Mouse (Mus musculus) kidney, postnatal 0 days (tissue): ENCODE measurements around the gene 4933428G20Rik. TPM values are rescaled to one million over a fixed set of nuclear protein-coding genes. Genes with fewer than 3 reads are reported as not detected.
A peak's percentile ranks its signal among the peaks of the same experiment; 100 is the strongest.

Experiments
- ATAC-seq: fragments of 200-750 bp; cut with Nextera tagmentation; replicated peaks from 2 replicates; pipeline ENCODE4 v1.8.0; 2017; ENCODE audit warnings: low read depth, moderate number of reproducible peaks, moderate TSS enrichment, moderate library complexity; ENCODE audit not compliant: low FRiP score
- DNase-seq: peaks from one replicate; pipeline ENCODE4 v3.0.0-alpha.2; 2016; ENCODE audit warnings: low spot score
- H3K27ac ChIP-seq: fragments of 300-500 bp; sonication (generic); 2 replicates; pipeline ENCODE4 v1.5.1; 2014; ENCODE audit warnings: mild to moderate bottlenecking
- H3K27me3 ChIP-seq: fragments of 300-500 bp; sonication (generic); 2 replicates; pipeline ENCODE4 v1.6.1; 2014; ENCODE audit warnings: low read length, mixed read lengths; ENCODE audit not compliant: insufficient read depth
- H3K36me3 ChIP-seq: fragments of 300-500 bp; sonication (generic); 2 replicates; pipeline ENCODE4 v1.6.1; 2014; ENCODE audit warnings: low read length, mixed read lengths; ENCODE audit not compliant: insufficient read depth
- H3K4me1 ChIP-seq: fragments of 300-500 bp; sonication (generic); replicated peaks from 2 replicates; pipeline ENCODE4 v1.6.1; 2014; ENCODE audit warnings: antibody characterized with exemption, low read length, mixed read lengths; ENCODE audit not compliant: insufficient read depth
- H3K4me2 ChIP-seq: fragments of 300-500 bp; sonication (generic); 2 replicates; pipeline ENCODE4 v1.6.1; 2014; ENCODE audit warnings: mild to moderate bottlenecking, low read length, moderate library complexity, mixed read lengths
- H3K4me3 ChIP-seq: fragments of 300-500 bp; sonication (generic); replicated peaks from 2 replicates; pipeline ENCODE4 v1.5.1; 2014; ENCODE audit warnings: low read depth, low read length
- H3K9ac ChIP-seq: fragments of 300-500 bp; sonication (generic); 2 replicates; pipeline ENCODE4 v1.6.1; 2014; ENCODE audit warnings: low read depth, low read length
- H3K9me3 ChIP-seq: fragments of 300-500 bp; sonication (generic); replicated peaks from 2 replicates; pipeline ENCODE4 v1.6.1; 2016; ENCODE audit warnings: low read length, inconsistent platforms, mixed read lengths
- CTCF ChIP-seq: IDR thresholded peaks from 2 replicates; pipeline ENCODE4 v1.5.1; 2016; ENCODE audit warnings: antibody characterized with exemption, low read depth, mild to moderate bottlenecking, moderate library complexity
- WGBS: fragments of 180-500 bp; shearing (Covaris S2); extraction: QIAGEN DNeasy Blood & Tissue Kit; methylation state at CpG from one replicate; pipeline ENCODE4 v1.1.7; 2014; 5-methylcytosine and 5-hydroxymethylcytosine counted together
- polyA plus RNA-seq: library from polyadenylated mRNA; unstranded; fragments of >200 nt; fragmentation: Nextera tagmentation; extraction: Ambion mirVana; gene quantifications from 2 replicates; pipeline ENCODE4 v1.2.1, GENCODE M21; 2015

4933428G20Rik gene
- polyA plus RNA-seq, 1 experiment from 2014 or later: 0.08 TPM

DNA sequence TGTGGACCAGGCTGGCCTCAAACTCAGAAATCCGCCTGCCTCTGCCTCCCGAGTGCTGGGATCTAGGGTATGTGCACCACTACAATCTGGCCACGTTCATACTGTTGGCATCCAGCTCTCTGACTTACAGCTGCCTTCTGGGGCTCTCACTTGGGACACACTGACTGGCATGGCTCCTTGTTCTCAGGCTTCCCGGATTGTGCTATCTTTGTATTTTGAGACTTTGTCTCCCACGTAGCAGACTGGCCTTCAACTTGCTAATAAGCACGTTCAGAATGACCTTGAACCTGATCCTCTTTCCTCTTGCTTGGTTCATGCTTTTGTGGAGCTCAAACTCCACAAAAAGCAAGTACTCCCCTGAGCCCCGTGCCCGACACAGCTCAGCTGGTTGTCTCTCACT lies 14.5 kb downstream of the 4933428G20Rik start:
- no peak for TF ChIP-seq CTCF
- 43% methylated on average over 8 of the region's 8 CpGs for WGBS
- Histone ChIP-seq H3K9me3 (no peaks in the 10 kb centered on the region), H3K9ac (no peak overlapping the region), H3K36me3 (0 out of 2 replicates have a peak, but pooled peaks cover 9% of the 10 kb centered on the region), H3K4me3 (no peak overlapping the region), H3K4me1 (peaks cover 5% of the 10 kb centered on the region; the same call in 1 of the 2 replicates), H3K4me2 (no peak overlapping the region), H3K27ac (no peak overlapping the region), H3K27me3 (no peaks in the 10 kb centered on the region)
- DNase-seq (peak; percentile 75), ATAC-seq (no peak)

DNA sequence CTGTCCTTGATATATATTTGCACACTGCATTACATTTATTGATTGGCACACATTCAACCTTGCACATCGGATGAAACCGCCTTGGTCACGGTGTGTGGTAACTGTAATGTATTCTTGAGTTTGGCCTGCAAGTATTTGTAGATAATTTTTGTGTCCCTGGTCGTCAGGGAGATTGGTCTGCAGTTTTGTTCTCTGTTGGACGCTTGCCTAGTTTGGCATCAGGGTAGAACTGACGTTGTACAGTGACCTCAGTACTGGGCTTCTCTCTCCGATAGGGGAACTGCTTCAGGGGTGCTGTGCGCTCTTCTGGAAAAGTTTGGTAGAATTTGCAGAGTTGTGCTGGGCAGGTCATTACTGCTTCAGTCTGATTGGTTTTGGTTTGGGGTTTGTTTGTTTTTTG lies 20.3 kb downstream of the 4933428G20Rik start:
- Histone ChIP-seq H3K27ac (no peak overlapping the region), H3K4me2 (no peak overlapping the region), H3K4me1 (peaks cover 5% of the 10 kb centered on the region), H3K36me3 (peaks cover 21% of the 10 kb centered on the region; the same call in 1 of the 2 replicates), H3K9ac (no peak overlapping the region), H3K9me3 (no peaks in the 10 kb centered on the region), H3K4me3 (no peak overlapping the region), H3K27me3 (no peaks in the 10 kb centered on the region)
- DNase-seq (no peak), ATAC-seq (no peak)
- 80% methylated on average over 8 of the region's 8 CpGs for WGBS
- no peak for TF ChIP-seq CTCF

DNA sequence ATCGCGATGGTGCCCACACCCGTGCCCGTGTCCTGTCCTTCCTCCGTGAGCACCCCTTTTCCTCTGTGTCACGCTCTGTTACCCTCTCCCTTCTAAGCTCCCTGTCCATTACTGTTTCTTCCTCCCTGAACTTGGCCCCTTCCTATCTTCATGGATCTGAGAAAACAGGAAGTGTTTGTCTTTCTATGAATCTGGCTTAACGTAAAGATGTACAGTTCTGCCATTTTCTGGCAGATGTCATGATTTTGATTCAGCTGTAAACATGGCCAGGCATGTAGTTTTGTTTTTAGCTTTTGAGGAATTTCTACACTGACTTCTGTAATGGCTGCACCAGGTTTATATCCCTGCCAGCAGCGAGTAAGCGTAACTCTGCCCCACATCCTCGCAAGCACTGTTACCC lies 21.1 kb downstream of the 4933428G20Rik start:
- no peak for TF ChIP-seq CTCF
- DNase-seq (no peak), ATAC-seq (no peak)
- Histone ChIP-seq H3K4me1 (peaks cover 5% of the 10 kb centered on the region), H3K9ac (no peak overlapping the region), H3K4me2 (no peak overlapping the region), H3K4me3 (no peak overlapping the region), H3K9me3 (no peaks in the 10 kb centered on the region), H3K27ac (no peak overlapping the region), H3K36me3 (peaks cover 24% of the 10 kb centered on the region; the same call in 1 of the 2 replicates), H3K27me3 (no peaks in the 10 kb centered on the region)
- WGBS: 67% methylated on average over 10 of the region's 10 CpGs

DNA sequence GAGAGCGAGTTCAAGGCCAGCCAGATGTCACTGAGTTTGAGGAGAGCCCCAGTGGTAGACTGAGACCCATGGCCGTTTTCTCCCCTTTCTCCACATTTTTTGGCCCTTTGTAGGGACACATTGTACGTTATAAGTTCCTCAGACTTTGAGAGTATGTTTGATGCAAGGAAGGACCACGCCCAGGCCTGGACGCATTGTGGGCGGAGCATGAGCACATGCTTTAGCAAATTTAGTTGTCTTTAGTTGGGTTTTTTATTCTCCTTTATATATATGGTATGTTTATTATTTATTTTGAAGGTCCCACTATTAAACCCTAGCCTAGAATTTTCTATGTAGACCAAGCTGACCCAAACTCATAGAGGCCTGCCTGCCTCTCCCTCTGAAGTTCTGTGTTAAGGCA lies 21.8 kb downstream of the 4933428G20Rik start:
- no peak for TF ChIP-seq CTCF
- Histone ChIP-seq H3K27me3 (no peaks in the 10 kb centered on the region), H3K9ac (no peak overlapping the region), H3K36me3 (peaks cover 30% of the 10 kb centered on the region; the same call in 1 of the 2 replicates), H3K4me3 (no peak overlapping the region), H3K4me1 (peaks cover 5% of the 10 kb centered on the region), H3K9me3 (no peaks in the 10 kb centered on the region), H3K4me2 (no peak overlapping the region), H3K27ac (no peak overlapping the region)
- WGBS: 88% methylated on average over 6 of the region's 6 CpGs
- ATAC-seq (no peak), DNase-seq (no peak)

DNA sequence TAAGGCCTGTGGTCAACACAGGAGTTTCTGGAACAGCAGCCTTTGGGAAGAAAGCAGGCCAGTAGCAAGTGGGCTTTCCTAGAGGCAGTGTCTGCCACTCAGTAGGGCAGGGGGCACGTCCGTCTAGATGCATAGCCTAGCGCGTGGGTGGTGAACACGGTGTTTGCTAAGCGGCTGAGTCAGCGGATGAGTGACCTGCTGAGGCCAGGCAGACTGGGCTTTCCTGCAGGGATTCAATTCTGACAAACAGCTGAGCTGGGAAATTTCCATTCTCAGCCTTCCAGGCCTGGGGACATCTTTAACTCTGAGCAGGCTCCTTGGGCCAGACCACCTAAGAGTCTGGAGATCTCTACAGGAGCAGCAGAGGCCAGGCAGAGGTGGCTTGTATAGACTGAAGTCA lies 22.7 kb downstream of the 4933428G20Rik start:
- peaks cover 3% of the 10 kb centered on the region for H3K4me1 ChIP-seq
- TF ChIP-seq CTCF: no peak
- ATAC-seq (no peak), DNase-seq (peak; percentile 36)
- H3K4me2 ChIP-seq: no peak overlapping the region
- H3K9ac ChIP-seq: no peak overlapping the region
- no peaks in the 10 kb centered on the region for H3K27me3 ChIP-seq
- H3K36me3 ChIP-seq: peaks cover 27% of the 10 kb centered on the region; the same call in 1 of the 2 replicates
- no peak overlapping the region for H3K4me3 ChIP-seq
- WGBS: 42% methylated on average over 7 of the region's 7 CpGs
- no peak overlapping the region for H3K27ac ChIP-seq
- no peaks in the 10 kb centered on the region for H3K9me3 ChIP-seq

DNA sequence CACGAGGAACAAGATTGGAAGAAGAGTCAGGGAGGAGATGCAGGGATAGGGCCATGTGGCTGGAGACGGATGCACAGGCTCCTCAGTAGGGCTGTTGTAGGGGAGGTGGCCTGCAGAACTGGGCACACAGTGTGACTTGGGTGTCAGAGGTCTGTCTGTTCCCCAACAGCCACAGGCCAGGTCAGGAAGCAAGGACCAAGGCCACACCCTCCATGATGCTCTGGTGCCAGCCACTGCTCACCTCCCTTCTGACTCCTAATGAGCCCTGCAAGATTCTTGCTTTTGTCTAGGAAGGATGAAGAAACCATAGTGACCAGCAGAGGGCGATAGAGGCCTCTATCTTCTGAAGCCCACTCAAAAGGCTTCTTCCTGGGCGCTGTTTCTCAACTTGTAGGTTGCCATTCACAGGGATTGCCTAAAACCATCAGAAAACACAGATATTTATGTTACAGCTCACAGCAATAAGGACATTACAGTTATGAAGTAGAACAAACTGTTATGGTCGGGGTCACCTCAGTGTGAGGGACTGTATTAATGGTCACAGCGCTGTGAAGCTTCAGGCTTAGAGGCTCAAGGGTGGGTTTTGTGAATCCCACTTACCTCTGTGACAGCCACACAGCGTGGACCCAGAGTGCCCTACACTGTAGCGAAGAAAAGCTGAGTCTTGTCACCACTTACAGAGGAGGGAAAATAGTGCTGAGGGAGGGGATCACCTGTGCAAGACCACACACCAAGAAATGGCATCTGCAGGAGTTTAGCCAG lies 23.6 kb downstream of the 4933428G20Rik start:
- Histone ChIP-seq H3K27ac (no peak overlapping the region), H3K4me3 (no peak overlapping the region), H3K27me3 (no peaks in the 10 kb centered on the region), H3K9ac (no peak overlapping the region), H3K9me3 (no peaks in the 10 kb centered on the region), H3K4me1 (no peaks in the 10 kb centered on the region; the same call in 1 of the 2 replicates), H3K36me3 (peaks cover 30% of the 10 kb centered on the region; the same call in 1 of the 2 replicates), H3K4me2 (no peak overlapping the region)
- DNase-seq: peak; percentile 90
- peak; percentile 87 for TF ChIP-seq CTCF
- 0 out of 2 replicates have a peak, but pooled peaks have one; percentile 30 for ATAC-seq
- 59% methylated on average over 8 of the region's 8 CpGs for WGBS
